Mouse (Mus musculus) limb, embryonic 14.5 days (tissue): Measurements from ENCODE around the gene Smarca4. TPM values are rescaled to one million over a fixed set of nuclear protein-coding genes. Genes with fewer than 3 reads are reported as not detected.

ENCODE experiments used
- ATAC-seq: fragments of 200-750 bp; cut with Nextera tagmentation; 2 replicates; pipeline ENCODE4 v1.8.0; 2017; ENCODE audit warnings: low read depth, moderate number of reproducible peaks, moderate TSS enrichment; ENCODE audit not compliant: low FRiP score
- DNase-seq: peaks from one replicate; pipeline ENCODE4 v3.0.0-alpha.2; 2015; ENCODE audit warnings: low spot score
- H3K27ac ChIP-seq: fragments of 300-500 bp; sonication (generic); replicated peaks from 2 replicates; pipeline ENCODE4 v1.5.1; 2014; ENCODE audit warnings: low read depth, mild to moderate bottlenecking, low read length, moderate library complexity, mixed read lengths
- H3K27me3 ChIP-seq: fragments of 300-500 bp; sonication (generic); 2 replicates; pipeline ENCODE4 v1.6.1; 2014; ENCODE audit warnings: low read length, mixed read lengths; ENCODE audit not compliant: control insufficient read depth, insufficient read depth
- H3K36me3 ChIP-seq: fragments of 300-500 bp; sonication (generic); 2 replicates; pipeline ENCODE4 v1.6.1; 2014; ENCODE audit warnings: mild to moderate bottlenecking, low read length, moderate library complexity, mixed read lengths; ENCODE audit not compliant: control insufficient read depth, insufficient read depth
- H3K4me1 ChIP-seq: fragments of 300-500 bp; sonication (generic); 2 replicates; pipeline ENCODE4 v1.6.1; 2014; ENCODE audit warnings: antibody characterized with exemption, low read length, mixed read lengths; ENCODE audit not compliant: control insufficient read depth, insufficient read depth
- H3K4me2 ChIP-seq: fragments of 300-500 bp; sonication (generic); replicated peaks from 2 replicates; pipeline ENCODE4 v1.6.1; 2014; ENCODE audit warnings: low read depth, mild to moderate bottlenecking, low read length, moderate library complexity; ENCODE audit not compliant: severe bottlenecking
- H3K4me3 ChIP-seq: fragments of 300-500 bp; sonication (generic); replicated peaks from 2 replicates; pipeline ENCODE4 v1.5.1; 2014; ENCODE audit warnings: low read length
- H3K9ac ChIP-seq: fragments of 300-500 bp; sonication (generic); 2 replicates; pipeline ENCODE4 v1.6.1; 2014; ENCODE audit warnings: mild to moderate bottlenecking, low read depth, low read length, moderate library complexity; ENCODE audit not compliant: severe bottlenecking
- H3K9me3 ChIP-seq: fragments of 300-500 bp; sonication (generic); 2 replicates; pipeline ENCODE4 v1.6.1; 2016; ENCODE audit warnings: low read length; ENCODE audit not compliant: control insufficient read depth
- POLR2A ChIP-seq: fragments of 200-500 bp; IDR thresholded peaks from 2 replicates; pipeline ENCODE4 v1.8.0; 2012; ENCODE audit warnings: inconsistent platforms, mild to moderate bottlenecking, moderate library complexity, borderline replicate concordance; ENCODE audit not compliant: insufficient read depth, insufficient read length; ENCODE audit errors: extremely low read depth
- WGBS: fragments of 180-500 bp; shearing (Covaris S2); extraction: QIAGEN DNeasy Blood & Tissue Kit; methylation state at CpG from one replicate; pipeline ENCODE4 v1.1.7; 2014; 5-methylcytosine and 5-hydroxymethylcytosine counted together
- polyA plus RNA-seq, 2 experiments: library from polyadenylated mRNA; depleted of rRNA in 1 of 2; stranded (reverse) in 1 of 2; unstranded in 1 of 2; fragments of >200 nt; fragmentation: Nextera tagmentation in 1 of 2; extraction: Ambion mirVana in 1 of 2; gene quantifications; 2 replicates each; pipeline versions ENCODE4 v1.2.1 to v1.2.3; 2012 to 2014

Smarca4 gene
- polyA plus RNA-seq, 2 experiments, result 81.1 to 94.4 TPM

DNA sequence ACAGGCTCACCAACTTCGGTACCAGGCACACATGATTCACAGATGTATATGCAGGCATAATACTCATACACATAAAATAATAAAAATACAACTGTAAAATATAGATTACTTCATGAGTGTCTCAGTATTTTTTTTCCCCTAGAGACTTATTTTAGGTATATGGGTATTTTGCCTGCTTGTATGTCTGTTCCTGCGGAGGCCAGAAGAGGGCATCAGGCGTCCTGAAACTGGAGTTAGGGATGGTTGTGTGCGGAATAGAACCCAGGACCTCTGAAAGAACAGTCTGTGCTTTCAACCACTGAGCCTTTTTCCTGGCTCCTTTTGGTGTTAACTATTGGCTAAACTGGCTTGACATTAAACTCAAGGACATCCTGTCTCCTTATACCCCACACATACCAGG is 66.9 kb downstream of the Smarca4 start:
- no peak overlapping the region for H3K4me3 ChIP-seq
- H3K9ac ChIP-seq, result no peak overlapping the region
- H3K36me3 ChIP-seq, result peaks cover 93% of the 10 kb centered on the region
- H3K27me3 ChIP-seq, result no peaks in the 10 kb centered on the region
- H3K9me3 ChIP-seq, result no peaks in the 10 kb centered on the region
- no peak for TF ChIP-seq POLR2A
- WGBS, result 89% methylated on average over 4 of the region's 4 CpGs
- H3K27ac ChIP-seq, result no peak overlapping the region
- DNase-seq (no peak), ATAC-seq (no peak)
- no peak overlapping the region for H3K4me2 ChIP-seq
- H3K4me1 ChIP-seq, result no peaks in the 10 kb centered on the region

DNA sequence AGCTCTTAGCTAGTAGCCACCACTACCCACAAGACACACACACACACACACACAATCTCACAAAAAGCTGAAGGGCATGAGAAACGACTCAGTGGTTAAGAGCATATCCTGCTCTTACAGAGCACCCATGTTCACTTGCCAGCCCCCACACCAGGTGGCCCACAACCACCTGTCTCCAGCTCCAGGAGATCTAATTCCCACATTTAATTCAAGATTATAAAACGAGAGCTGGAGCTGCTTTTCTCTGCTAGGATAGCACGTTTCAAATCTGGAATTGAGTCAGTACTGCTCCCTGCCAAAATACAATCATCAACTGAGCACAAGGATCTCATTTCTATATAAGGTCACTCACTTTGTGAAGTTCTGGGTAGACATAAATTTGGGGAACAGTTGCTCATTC is 67.9 kb downstream of the Smarca4 start:
- Histone ChIP-seq H3K9me3 (no peaks in the 10 kb centered on the region), H3K4me2 (no peak overlapping the region), H3K4me3 (no peak overlapping the region), H3K27ac (no peak overlapping the region), H3K4me1 (no peaks in the 10 kb centered on the region), H3K27me3 (no peaks in the 10 kb centered on the region), H3K36me3 (peaks cover 93% of the 10 kb centered on the region), H3K9ac (no peak overlapping the region)
- ATAC-seq, result no peak
- no peak for TF ChIP-seq POLR2A
- WGBS, result 82% methylated on average over 3 of the region's 3 CpGs
- DNase-seq, result no peak

DNA sequence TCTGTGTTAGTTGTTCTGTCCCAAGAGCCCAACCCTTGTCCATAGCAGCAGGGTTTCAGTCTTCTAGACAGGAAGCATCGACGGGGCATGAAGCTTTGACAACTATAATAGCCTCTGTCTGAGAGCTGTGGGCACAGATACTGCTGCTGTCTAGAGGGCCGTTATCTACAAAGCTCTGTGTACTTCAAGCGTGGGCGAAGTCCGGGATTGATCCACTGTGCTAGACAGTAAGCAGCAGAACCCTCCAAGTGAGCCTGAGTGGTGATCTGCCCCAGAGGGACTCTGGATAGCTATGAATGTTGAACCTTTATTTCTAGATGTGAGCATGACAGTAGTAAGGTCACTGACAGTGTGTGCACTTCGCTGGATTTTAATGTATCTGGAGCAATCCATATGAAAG is 72.6 kb downstream of the Smarca4 start:
- H3K9ac ChIP-seq, result no peak overlapping the region
- no peak for TF ChIP-seq POLR2A
- H3K9me3 ChIP-seq, result no peaks in the 10 kb centered on the region
- H3K4me1 ChIP-seq, result no peaks in the 10 kb centered on the region
- no peak for ATAC-seq
- H3K27me3 ChIP-seq, result no peaks in the 10 kb centered on the region
- no peak overlapping the region for H3K27ac ChIP-seq
- 93% methylated on average over 7 of the region's 7 CpGs for WGBS
- no peak for DNase-seq
- no peak overlapping the region for H3K4me3 ChIP-seq
- H3K4me2 ChIP-seq, result no peak overlapping the region
- peaks cover 92% of the 10 kb centered on the region for H3K36me3 ChIP-seq

DNA sequence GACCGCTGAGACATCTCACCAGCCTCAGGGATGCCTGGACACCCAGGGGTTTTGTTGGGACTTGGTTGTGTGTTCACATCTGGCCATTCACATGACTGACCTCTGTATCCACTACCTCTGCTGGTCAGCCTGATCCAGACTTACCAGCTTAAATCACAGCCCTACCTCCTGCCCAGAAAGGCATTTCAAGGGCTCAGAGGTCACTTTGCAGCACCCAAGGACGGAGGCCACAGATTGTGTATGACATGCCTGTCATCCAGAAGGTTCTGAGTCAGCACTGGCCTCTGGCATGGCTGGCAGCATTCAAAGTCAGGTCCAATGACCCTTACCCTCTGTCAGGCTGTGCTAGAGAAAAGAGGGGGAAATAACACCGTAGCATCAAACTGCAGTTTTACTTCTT is 74.1 kb downstream of the Smarca4 start:
- Histone ChIP-seq H3K9me3 (no peaks in the 10 kb centered on the region), H3K4me2 (no peak overlapping the region), H3K27me3 (no peaks in the 10 kb centered on the region), H3K9ac (no peak overlapping the region), H3K4me3 (no peak overlapping the region), H3K27ac (no peak overlapping the region), H3K36me3 (peaks cover 92% of the 10 kb centered on the region), H3K4me1 (no peaks in the 10 kb centered on the region)
- ATAC-seq (no peak), DNase-seq (no peak)
- WGBS, result 83% methylated on average over 3 of the region's 3 CpGs
- no peak for TF ChIP-seq POLR2A

DNA sequence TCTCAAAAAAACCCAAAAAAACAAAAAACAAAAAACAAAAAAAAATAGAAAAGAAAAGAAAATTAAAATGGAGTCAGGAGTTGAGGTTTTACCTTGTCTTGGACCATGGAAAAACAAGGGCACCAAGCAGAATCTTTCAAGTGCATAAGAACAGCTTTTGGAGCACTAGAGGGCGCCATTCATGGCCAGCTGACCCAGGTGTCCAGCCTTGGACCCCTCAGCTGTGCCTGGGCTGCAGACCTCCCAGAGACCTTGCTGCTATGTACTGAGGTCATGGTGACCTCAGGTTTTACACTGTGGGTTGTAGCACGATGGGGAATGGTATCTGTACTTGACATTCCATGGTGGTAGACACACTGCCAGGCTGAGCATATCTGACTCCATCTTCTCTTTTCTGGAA is 75.9 kb downstream of the Smarca4 start:
- no peak overlapping the region for H3K4me2 ChIP-seq
- WGBS, result 65% methylated on average over 2 of the region's 2 CpGs
- H3K9me3 ChIP-seq, result no peaks in the 10 kb centered on the region
- TF ChIP-seq POLR2A, result no peak
- no peak overlapping the region for H3K27ac ChIP-seq
- ATAC-seq (0 out of 2 replicates have a peak, but pooled peaks have one; percentile 23), DNase-seq (peak; percentile 33)
- peaks cover 91% of the 10 kb centered on the region for H3K36me3 ChIP-seq
- H3K27me3 ChIP-seq, result no peaks in the 10 kb centered on the region
- no peaks in the 10 kb centered on the region for H3K4me1 ChIP-seq
- H3K4me3 ChIP-seq, result no peak overlapping the region
- H3K9ac ChIP-seq, result no peak overlapping the region

DNA sequence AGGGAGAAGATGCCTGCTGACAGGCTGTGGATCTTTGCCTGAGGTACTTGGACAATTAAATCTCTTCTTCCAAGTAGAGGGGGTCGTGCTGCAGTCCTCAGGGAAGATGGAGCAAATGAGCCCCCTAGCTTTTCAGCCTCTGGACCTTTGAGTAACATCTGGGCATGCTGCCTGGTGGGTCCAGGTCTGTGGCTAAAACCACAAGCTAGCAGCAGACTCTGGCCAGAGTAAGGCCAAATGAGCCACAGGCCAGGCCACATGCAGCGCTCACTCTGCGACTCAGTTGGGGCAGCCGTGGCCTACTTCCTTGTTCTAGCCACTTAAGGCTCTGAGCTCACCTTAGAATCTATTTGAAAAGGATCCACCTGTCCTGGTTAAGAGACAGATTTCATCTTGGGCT is 76.5 kb downstream of the Smarca4 start:
- peaks cover 91% of the 10 kb centered on the region for H3K36me3 ChIP-seq
- H3K9me3 ChIP-seq, result no peaks in the 10 kb centered on the region
- H3K27me3 ChIP-seq, result no peaks in the 10 kb centered on the region
- ATAC-seq (no peak), DNase-seq (no peak)
- H3K4me1 ChIP-seq, result no peaks in the 10 kb centered on the region
- 94% methylated on average over 4 of the region's 4 CpGs for WGBS
- no peak overlapping the region for H3K9ac ChIP-seq
- no peak overlapping the region for H3K4me3 ChIP-seq
- no peak for TF ChIP-seq POLR2A
- no peak overlapping the region for H3K4me2 ChIP-seq
- no peak overlapping the region for H3K27ac ChIP-seq
